Mouse (Mus musculus) 3134 (cell line): ENCODE measurements around the gene Slc18a2.

ENCODE experiments used
- DNase-seq: peaks from one replicate; pipeline ENCODE4 v3.0.0-alpha.2; 2011; ENCODE audit warnings: low spot score; ENCODE audit not compliant: insufficient read length; ENCODE audit errors: extremely low read depth

Gene Slc18a2

DNA sequence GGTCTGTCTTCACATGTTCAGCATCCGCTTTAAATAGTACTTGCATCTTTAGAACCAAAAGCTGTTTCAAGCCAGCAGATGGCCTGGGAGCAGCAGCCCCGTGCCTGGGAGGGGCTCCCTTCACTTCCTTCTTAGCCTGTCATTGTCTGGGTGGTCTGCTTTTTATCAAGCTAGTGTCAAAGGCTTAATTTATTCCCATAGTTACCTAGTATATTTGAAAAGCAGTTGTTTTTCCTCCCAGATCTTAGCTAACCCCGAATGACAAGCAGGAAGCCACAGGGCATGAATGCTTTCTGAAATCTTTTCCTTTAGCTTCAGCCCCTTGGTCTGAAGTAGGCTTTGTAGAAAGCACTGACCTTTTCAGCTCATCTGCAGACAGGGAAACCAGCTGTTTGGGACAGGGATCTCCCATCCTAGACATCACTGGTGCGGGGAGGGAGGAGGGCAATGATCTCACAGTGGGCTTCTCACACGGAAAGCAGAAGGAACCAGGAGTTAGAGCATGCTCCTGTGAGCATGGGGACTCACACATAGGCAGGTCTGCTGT is 6.8 kb downstream of the Slc18a2 start:
- no peak for DNase-seq

DNA sequence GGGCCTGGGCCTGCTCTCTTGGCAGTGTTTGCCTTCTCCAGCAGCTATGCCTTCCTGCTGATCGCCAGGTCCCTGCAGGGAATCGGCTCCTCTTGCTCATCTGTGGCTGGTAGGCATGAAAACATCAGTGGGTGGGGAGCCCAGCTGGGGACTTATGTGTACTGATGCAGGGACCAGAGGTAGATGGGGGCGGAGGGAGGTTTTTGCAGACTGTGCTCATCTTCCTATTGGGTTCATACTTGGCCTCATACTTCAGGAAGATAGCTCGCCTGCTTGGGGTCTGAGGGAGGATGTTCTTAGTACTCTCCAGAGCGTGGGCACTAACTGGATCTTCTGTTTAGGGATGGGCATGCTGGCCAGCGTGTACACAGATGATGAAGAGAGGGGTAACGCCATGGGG is 12.5 kb downstream of the Slc18a2 start:
- DNase-seq = no peak

DNA sequence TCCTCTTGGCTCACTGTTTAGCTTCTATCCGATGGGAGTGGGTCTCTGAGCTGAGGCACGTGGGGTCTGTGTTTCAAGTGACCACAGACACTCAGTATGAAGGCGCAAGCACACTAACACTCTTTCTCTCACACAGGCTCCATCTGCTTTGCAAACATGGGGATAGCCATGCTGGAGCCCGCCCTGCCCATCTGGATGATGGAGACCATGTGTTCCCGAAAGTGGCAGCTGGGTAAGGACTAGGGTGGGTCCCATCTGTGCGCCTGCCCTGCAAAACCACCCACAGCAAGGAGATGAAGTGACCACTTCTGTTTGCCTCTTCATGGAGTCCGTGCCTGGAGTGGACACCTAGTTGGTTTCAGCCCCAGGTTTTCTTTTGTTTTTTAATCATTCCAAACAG is 15.7 kb downstream of the Slc18a2 start:
- DNase-seq = no peak

GRCm38 (mm10) chr19:59280841-59281240 is 20.1 kb downstream of the Slc18a2 start:
- DNase-seq = no peak

DNA sequence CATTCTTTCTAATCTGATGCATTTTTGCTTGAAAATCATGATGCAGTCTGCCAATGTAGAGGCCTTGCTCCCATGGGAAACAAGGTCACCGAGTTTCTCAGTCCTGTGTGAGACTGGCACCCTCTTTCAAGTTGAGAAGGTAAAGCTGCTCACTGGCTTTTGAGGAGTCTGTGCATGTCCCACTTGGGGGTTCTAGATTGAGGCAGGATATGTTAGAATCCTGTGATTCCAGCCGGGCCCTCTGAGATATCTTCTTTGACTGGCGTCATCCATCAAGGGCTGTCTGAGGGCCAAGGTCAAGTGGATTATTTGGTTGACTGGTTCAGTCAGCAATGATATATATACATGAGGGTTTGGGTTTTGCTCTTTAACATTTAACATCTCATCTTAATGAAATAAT is 21.3 kb downstream of the Slc18a2 start:
- DNase-seq = no peak

GRCm38 (mm10) chr19:59289042-59289441 is 28.3 kb downstream of the Slc18a2 start:
- no peak for DNase-seq

DNA sequence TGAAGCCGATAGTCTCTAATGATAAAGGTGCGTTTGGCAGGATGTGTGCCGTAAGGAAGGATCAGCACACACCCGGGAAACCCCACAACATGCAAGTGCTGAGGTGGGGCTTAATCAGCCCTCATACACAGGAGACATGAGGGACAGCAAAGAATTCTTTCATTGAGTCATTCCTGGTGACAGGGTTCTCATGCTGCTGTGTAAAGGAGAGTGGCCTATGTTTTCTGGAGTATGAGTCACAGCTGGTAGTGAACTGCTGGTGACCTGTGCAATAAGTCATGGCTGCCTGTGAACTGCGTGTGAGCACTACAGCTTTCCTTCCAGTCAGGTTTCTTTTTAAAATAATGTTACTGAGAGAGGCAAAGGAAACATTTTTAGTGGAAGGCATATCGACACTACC is 29.1 kb downstream of the Slc18a2 start:
- DNase-seq = peak; percentile 24

DNA sequence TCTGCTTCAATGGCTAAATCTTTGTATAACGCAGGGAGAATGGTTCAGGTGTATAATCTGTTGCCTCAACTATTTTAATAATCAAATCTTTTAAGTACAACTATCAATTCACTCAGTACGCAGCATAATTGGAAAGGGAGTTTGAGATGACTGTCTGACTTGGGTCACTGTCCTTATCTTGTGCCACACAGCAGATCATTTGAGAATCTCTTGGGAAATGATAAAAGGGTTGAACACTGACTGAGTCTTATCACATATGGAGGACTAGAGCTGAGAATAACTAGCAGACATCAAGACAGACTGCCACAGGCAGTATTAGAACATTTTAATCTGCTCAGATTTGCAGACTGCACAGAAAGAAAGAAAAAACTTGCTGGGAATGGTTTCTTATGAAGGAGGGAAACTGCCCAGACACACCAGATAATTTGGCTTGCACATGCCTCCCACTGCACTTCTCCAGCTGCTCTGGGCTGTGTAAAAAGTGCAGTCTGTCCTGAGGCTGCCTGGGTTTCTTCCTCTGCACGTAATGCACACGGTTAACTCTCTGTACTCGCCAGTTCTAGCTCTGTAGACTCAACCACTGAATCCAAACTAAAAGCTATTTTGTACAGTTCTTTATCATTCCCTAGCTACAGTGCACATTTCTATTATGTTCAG is 31.6 kb downstream of the Slc18a2 start:
- no peak for DNase-seq

GRCm38 (mm10) chr19:59315308-59315707 is 54.6 kb downstream of the Slc18a2 start:
- DNase-seq = no peak

DNA sequence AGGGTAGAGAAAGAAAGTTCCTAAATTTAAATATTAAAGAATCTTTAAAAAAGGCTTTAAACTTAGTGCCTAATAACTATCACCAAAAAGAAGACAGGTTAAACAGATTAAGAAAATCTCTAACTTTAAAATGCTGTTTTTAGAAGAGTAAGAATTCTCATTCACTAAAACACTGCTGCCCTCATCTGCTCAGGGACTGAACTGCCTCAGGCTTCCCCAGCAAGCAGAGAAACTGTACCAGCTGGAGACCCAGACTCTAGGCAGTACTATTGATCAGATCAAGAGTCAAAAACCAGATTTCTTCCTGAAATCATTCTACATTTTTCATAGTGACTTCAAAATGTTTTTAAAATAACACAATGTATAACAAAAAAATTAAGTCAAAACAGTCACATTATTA is 55.9 kb downstream of the Slc18a2 start:
- DNase-seq = no peak

DNA sequence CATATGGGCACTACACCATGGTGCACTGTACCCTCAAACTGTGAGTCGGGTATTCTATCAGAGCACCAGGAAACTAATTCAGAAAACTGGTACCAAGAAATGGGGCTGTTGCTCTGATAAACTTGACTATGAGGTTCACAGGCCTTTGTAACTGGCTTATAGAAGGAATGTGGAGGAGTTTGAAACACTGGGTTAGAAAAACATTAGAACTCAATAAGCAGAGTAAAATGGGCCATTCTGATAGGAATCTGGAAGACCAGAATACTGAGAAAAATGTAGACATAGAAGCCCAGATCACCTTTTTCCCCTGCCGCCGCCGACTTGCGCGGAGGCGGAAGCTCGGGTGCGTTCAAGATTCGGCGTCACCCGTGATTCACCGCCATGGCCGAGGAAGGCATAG is 61.3 kb downstream of the Slc18a2 start, which contains the start of gene Rps12-ps3:
Gene Rps12-ps3, plus strand, starts transcription at position 301 of the 400 bp plus-strand sequence.
- DNase-seq = no peak

DNA sequence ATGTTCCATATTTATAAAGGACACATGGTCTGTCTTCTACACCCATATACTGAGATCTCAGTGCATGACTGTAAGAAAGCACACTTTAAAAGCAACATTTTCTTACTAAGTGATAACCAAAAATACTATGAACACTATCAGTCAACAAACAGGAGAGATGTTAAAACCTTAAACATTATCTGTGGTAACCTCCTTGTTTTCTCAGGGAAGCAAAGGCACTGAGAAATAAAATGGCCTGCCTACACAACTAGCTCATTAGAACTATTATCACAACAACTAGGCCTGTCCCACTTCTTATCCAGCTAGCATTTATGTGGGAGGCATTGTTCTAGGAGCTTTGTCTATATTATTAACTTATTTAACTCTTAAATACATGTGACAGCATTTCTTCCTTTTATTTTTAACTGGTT is 70.1 kb downstream of the Slc18a2 start:
- DNase-seq = no peak

GRCm38 (mm10) chr19:59336655-59337054 is 76.0 kb downstream of the Slc18a2 start:
- DNase-seq = no peak

- peak; percentile 12 for DNase-seq
Measured at GRCm38 (mm10) chr19:59337872-59338681, 77.4 kb downstream of the Slc18a2 start.

- no peak for DNase-seq
Measured at GRCm38 (mm10) chr19:59339908-59340307, 79.2 kb downstream of the Slc18a2 start.

DNA sequence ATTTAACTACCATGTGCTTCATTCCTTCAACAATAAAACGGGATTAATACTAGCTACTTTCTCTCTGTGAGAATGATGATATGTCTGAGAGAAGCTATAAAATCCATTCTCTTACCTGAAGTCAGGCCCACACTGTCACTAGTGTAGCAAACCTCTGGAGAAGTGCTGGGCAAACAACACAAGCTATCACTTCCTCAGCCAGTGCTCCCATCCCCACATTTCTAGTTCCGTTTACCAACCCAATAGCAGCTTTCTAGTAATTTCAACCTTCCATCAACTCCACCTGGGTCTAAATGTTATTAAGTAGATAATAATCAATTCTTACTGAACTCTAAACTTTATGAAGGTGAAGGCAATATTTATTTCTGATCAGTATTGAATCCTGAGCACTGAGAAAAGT is 82.3 kb downstream of the Slc18a2 start:
- DNase-seq = no peak

- peak; percentile 66 for DNase-seq
Measured at GRCm38 (mm10) chr19:59344304-59344711, 83.6 kb downstream of the Slc18a2 start.

DNA sequence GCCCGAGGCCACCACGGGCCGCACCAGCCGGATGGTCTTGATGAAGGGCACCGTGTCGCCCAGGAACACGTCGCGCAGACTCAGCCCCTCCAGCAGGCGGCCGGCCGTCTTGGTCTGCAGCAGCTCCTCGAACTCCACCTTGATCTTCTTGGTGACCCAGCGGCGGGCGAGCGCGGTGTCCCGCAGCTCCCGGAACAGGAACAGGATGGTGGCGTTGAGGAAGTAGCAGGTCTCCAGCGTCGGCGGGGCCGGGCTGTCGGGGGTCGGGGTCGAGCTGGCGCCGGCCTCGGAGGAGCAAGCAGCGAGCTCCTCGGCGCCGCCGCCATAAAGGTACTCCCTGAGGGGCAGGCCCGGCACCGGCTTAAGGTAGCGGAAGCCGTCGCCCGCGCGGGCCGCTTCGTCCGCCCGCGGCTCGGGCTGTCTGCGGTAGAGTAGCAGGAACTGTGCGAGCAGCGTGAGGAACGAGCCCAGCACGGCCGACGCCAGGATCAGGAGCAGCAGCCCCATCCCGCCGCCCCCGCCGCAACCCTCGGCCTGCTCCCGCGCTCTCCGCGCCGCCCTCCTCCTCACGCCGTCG is 84.5 kb downstream of the Slc18a2 start:
- DNase-seq = peak; percentile 79
